Mouse (Mus musculus) liver, embryonic 11.5 days (tissue): Measurements from ENCODE around the gene Vpreb2. TPM values are rescaled to one million over a fixed set of nuclear protein-coding genes. Genes with fewer than 3 reads are reported as not detected.
"Not testable (repeated sequence)": the region's sequence is repeated elsewhere in the genome, so short reads cannot be mapped to it uniquely, and the experiment has no call there.

Experiments
- ATAC-seq: fragments of 200-750 bp; cut with Nextera tagmentation; replicated peaks from 2 replicates; pipeline ENCODE4 v1.8.0; 2017; ENCODE audit warnings: moderate number of reproducible peaks, mild to moderate bottlenecking, moderate TSS enrichment, moderate library complexity; ENCODE audit not compliant: low FRiP score
- DNase-seq: peaks from one replicate; pipeline ENCODE4 v3.0.0-alpha.2; 2017; ENCODE audit warnings: low spot score
- H3K27ac ChIP-seq: fragments of 300-500 bp; sonication (generic); 2 replicates; pipeline ENCODE4 v1.5.1; 2014; ENCODE audit warnings: mild to moderate bottlenecking, low read depth, low read length, control low read depth
- H3K27me3 ChIP-seq: fragments of 300-500 bp; sonication (generic); replicated peaks from 2 replicates; pipeline ENCODE4 v1.6.1; 2014; ENCODE audit warnings: low read length, mixed read lengths; ENCODE audit not compliant: control insufficient read depth, insufficient read depth
- H3K36me3 ChIP-seq: fragments of 300-500 bp; sonication (generic); 2 replicates; pipeline ENCODE4 v1.6.1; 2014; ENCODE audit warnings: mild to moderate bottlenecking, low read length, moderate library complexity, mixed read lengths; ENCODE audit not compliant: control insufficient read depth, insufficient read depth
- H3K4me1 ChIP-seq: fragments of 300-500 bp; sonication (generic); replicated peaks from 2 replicates; pipeline ENCODE4 v1.6.1; 2014; ENCODE audit warnings: low read length, mixed read lengths; ENCODE audit not compliant: control insufficient read depth, insufficient read depth
- H3K4me2 ChIP-seq: fragments of 300-500 bp; sonication (generic); 2 replicates; pipeline ENCODE4 v1.6.1; 2014; ENCODE audit warnings: mild to moderate bottlenecking, control low read depth, moderate library complexity
- H3K4me3 ChIP-seq: fragments of 300-500 bp; sonication (generic); 2 replicates; pipeline ENCODE4 v1.5.1; 2014; ENCODE audit warnings: low read depth, low read length, control low read depth
- H3K9ac ChIP-seq: fragments of 300-500 bp; sonication (generic); 2 replicates; pipeline ENCODE4 v1.6.1; 2014; ENCODE audit warnings: low read depth, low read length, control low read depth
- H3K9me3 ChIP-seq: fragments of 300-500 bp; sonication (generic); 2 replicates; pipeline ENCODE4 v1.6.1; 2016; ENCODE audit warnings: low read length, inconsistent platforms, mixed read lengths; ENCODE audit not compliant: control insufficient read depth
- WGBS: fragments of 180-500 bp; shearing (Covaris S2); extraction: QIAGEN DNeasy Blood & Tissue Kit; methylation state at CpG from one replicate; pipeline ENCODE4 v1.1.7; 2014; 5-methylcytosine and 5-hydroxymethylcytosine counted together
- polyA plus RNA-seq: library from polyadenylated mRNA; unstranded; fragments of >200 nt; fragmentation: Nextera tagmentation; extraction: Ambion mirVana; gene quantifications from 2 replicates; pipeline ENCODE4 v1.2.1, GENCODE M21; 2014

Vpreb2 gene
- polyA plus RNA-seq, 1 experiment from 2014 or later = not detected

GRCm38 (mm10) chr16:17943466-17943865, 36.8 kb upstream of the Vpreb2 start:
- Histone ChIP-seq H3K4me2 (no peak overlapping the region), H3K27ac (no peak overlapping the region), H3K4me1 (peaks cover 6% of the 10 kb centered on the region), H3K36me3 (no peaks in the 10 kb centered on the region), H3K9ac (no peak overlapping the region), H3K27me3 (no peaks in the 10 kb centered on the region), H3K4me3 (no peak overlapping the region), H3K9me3 (no peaks in the 10 kb centered on the region)
- DNase-seq (no peak), ATAC-seq (no peak)
- WGBS = 67% methylated on average over 8 of the region's 8 CpGs

GRCm38 (mm10) chr16:17945081-17945831, 35.0 kb upstream of the Vpreb2 start:
- Histone ChIP-seq H3K9ac (no peak overlapping the region), H3K27me3 (no peaks in the 10 kb centered on the region), H3K9me3 (no peaks in the 10 kb centered on the region), H3K4me3 (no peak overlapping the region), H3K36me3 (no peaks in the 10 kb centered on the region), H3K27ac (no peak overlapping the region), H3K4me1 (no peaks in the 10 kb centered on the region), H3K4me2 (no peak overlapping the region)
- DNase-seq = no peak
- no peak for ATAC-seq
- 60% methylated on average over 7 of the region's 7 CpGs for WGBS

DNA sequence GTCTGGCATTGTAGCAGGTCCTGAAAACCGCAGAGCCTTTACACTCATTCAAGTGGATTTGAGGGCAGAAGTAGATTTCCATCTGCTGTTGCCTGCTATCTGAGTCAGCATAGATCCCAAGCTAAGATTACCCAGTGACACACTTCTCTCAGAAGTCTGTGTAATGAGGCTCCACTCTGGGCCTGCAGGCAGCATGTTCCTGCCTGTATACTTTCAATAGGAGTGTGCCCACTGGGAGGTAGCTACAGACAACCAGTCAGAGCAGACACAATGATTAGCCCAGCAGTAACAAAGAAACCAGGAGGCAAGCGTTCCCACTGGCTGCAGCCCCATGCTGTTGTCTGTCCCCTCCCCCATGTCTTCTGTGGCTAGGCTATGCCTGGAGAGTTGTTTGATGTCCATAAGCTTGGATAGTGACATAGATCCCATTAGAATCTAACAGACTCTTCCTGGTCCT, 30.8 kb upstream of the Vpreb2 start:
- H3K36me3 ChIP-seq = no peaks in the 10 kb centered on the region
- DNase-seq = no peak
- WGBS = 49% methylated on average over 2 of the region's 2 CpGs

DNA sequence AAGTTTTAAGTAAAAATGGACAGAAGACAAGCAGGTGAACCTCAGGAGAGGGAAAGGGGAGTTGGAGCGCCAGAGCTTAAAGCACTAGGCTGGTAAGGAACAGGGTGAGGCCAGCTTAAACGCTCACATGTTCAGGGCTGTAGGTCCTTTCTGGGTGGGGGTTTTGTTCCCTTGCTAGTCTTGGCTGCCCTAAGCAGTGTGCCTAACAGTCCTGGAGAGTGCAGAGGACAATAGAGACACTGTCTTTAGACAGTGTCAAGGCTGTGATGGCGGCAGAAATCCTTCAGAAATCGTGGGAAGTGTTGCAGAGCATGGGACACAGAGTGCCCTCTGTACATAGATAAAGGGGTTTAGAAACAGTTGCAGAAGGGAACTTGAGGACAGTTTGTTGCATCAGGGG, 30.2 kb upstream of the Vpreb2 start:
- Histone ChIP-seq H3K4me1 (no peaks in the 10 kb centered on the region), H3K36me3 (no peaks in the 10 kb centered on the region), H3K27me3 (no peaks in the 10 kb centered on the region), H3K4me2 (no peak overlapping the region), H3K9ac (no peak overlapping the region), H3K4me3 (no peak overlapping the region), H3K9me3 (no peaks in the 10 kb centered on the region), H3K27ac (no peak overlapping the region)
- no peak for ATAC-seq
- 72% methylated on average over 4 of the region's 4 CpGs for WGBS
- DNase-seq = no peak

More for the DNA sequence above, 30.8 kb upstream of the Vpreb2 start:
- H3K9me3 ChIP-seq = no peaks in the 10 kb centered on the region
- no peak overlapping the region for H3K27ac ChIP-seq
- H3K4me2 ChIP-seq = no peak overlapping the region
- H3K9ac ChIP-seq = no peak overlapping the region
- no peak for ATAC-seq
- H3K4me1 ChIP-seq = no peaks in the 10 kb centered on the region
- no peak overlapping the region for H3K4me3 ChIP-seq
- no peaks in the 10 kb centered on the region for H3K27me3 ChIP-seq

DNA sequence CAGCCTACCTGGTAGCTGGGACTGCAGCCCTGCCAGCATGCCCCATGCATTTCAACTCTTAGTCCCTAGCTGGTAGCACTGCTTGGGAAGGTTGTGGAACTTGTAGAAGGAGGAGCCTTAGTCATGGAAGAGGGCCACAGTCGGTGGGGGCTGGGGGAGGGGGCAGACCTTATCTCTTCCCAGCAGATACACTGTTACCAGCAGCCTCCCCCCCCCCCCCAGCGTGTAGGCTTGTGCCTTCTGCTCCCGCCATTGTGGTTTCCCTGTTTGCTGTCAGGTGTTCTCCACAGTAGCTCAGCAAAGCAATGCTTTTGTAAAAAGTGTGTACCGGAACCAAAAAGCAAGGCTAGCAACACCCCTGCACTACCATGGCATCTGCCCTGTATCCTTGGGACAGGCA, 28.6 kb upstream of the Vpreb2 start:
- Histone ChIP-seq H3K4me3 (no peak overlapping the region), H3K9me3 (no peaks in the 10 kb centered on the region), H3K4me1 (no peaks in the 10 kb centered on the region), H3K4me2 (no peak overlapping the region), H3K27ac (no peak overlapping the region), H3K9ac (no peak overlapping the region), H3K36me3 (no peaks in the 10 kb centered on the region), H3K27me3 (no peaks in the 10 kb centered on the region)
- no peak for DNase-seq
- WGBS = 73% methylated on average over 3 of the region's 4 CpGs
- no peak for ATAC-seq

DNA sequence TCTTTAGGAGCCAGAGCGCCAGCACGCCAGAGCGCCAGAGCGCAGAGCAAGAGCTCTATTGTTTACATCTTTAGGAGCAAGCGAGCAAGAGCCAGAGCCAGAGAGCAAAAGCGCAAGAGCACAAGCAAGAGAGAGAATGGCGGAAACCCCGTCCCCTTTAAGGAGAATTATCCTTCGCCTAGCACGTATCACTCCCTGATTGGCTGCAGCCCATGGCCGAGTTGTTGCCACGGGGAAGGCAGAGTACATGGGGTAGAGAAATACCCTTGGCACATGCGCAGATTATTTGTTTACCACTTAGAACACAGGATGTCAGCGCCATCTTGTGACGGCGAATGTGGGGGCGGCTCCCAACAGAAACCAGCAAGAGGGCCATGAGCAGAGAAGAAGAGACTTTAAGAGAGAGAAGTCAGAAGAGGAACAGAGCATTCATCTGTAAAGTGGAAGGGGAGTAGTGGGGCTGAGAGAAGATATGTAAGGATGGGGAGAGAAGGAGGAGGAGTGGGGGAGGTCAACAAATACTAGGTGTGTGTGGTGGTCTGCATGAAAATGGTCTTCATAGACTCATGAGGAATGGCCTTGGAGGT, 24.1 kb upstream of the Vpreb2 start:
- not testable (repeated sequence) for DNase-seq, H3K4me3 ChIP-seq, H3K9me3 ChIP-seq, H3K4me2 ChIP-seq, H3K27me3 ChIP-seq, H3K27ac ChIP-seq, ATAC-seq, H3K4me1 ChIP-seq, H3K36me3 ChIP-seq, H3K9ac ChIP-seq
- 95% methylated on average over 17 of the region's 17 CpGs for WGBS

DNA sequence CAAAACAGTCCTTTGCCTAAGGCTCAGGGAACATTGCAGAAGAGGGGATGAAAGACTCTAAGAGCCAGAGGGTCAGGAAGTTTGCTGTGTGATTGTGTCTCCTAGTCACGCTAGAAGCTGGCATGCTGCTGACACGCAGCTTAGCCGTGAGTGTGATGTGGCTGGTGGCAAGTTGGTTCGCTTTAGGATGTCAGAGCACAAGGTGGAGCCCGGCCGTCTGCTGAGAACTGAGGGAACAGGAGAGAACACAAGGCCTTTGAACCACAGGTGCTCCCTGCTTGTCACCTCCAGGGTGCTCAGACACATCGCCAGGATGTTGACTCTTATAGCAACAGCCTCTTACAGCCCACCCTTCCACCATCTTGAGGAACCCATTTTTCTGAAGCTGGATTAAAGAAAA, 18.1 kb upstream of the Vpreb2 start:
- Histone ChIP-seq H3K27ac (no peak overlapping the region), H3K4me2 (no peak overlapping the region), H3K9me3 (no peaks in the 10 kb centered on the region), H3K27me3 (no peaks in the 10 kb centered on the region), H3K4me1 (no peaks in the 10 kb centered on the region), H3K4me3 (no peak overlapping the region), H3K9ac (no peak overlapping the region), H3K36me3 (no peaks in the 10 kb centered on the region)
- no peak for DNase-seq
- ATAC-seq = no peak
- WGBS = 74% methylated on average over 7 of the region's 7 CpGs

DNA sequence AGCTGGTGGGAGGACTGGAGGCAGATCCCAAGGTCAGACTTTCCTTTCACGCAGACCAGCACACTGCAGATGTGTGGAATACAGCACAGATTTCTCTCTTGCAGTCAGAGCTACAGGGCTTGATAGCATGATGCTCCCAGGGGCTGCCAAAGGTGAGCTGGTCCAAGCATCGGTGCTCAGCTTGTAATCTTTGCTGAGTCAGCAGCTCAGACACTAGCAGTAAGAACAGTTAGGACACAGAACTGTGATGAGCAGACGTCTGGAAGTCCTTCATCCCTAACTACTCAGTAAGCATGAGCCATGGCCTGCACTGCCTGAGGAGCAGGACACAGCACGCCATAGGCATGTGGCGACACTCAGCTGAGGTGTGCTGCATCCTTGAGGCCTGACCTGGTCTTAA, 8.4 kb upstream of the Vpreb2 start:
- Histone ChIP-seq H3K4me2 (no peak overlapping the region), H3K4me3 (no peak overlapping the region), H3K36me3 (no peaks in the 10 kb centered on the region), H3K4me1 (no peaks in the 10 kb centered on the region), H3K9ac (no peak overlapping the region), H3K9me3 (no peaks in the 10 kb centered on the region), H3K27ac (no peak overlapping the region), H3K27me3 (no peaks in the 10 kb centered on the region)
- no peak for DNase-seq
- 72% methylated on average over 5 of the region's 5 CpGs for WGBS
- ATAC-seq = no peak

- H3K4me1 ChIP-seq, ATAC-seq, H3K27me3 ChIP-seq, H3K4me3 ChIP-seq, DNase-seq, H3K36me3 ChIP-seq, H3K9me3 ChIP-seq, H3K9ac ChIP-seq, H3K27ac ChIP-seq, H3K4me2 ChIP-seq: not testable (repeated sequence)
- 69% methylated on average over 7 of the region's 7 CpGs for WGBS
These were observed 2.4 kb upstream of the Vpreb2 start for GRCm38 (mm10) chr16:17977840-17978239.
